Mouse (Mus musculus): ENCODE measurements around the gene Epb41. TPM values are rescaled to one million over a fixed set of nuclear protein-coding genes. Genes with fewer than 3 reads are reported as not detected.

The Epb41 gene
- polyA plus RNA-seq (2015; fragmentation: Nextera tagmentation; extraction: Ambion mirVana) = 94.7 and 95.1 TPM in 2 replicates

- Histone ChIP-seq H3K36me3 (no peaks in the 10 kb centered on the region), H3K4me2 (peak within 1 kb of the TSS; percentile 100), H3K27ac (no peak within 1 kb of the TSS), H3K27me3 (peaks cover 31% of the 10 kb centered on the region), H3K9me3 (no peaks in the 10 kb centered on the region), H3K4me3 (peak within 1 kb of the TSS; percentile 54), H3K4me1 (replicated peaks) (peaks cover 13% of the 10 kb centered on the region), H3K9ac (peak within 1 kb of the TSS; percentile 76)
- peak; percentile 94 for ATAC-seq (ENCODE audit: low FRiP score)
- WGBS = 2% methylated on average over 47 of the region's 47 CpGs
These were observed at the start of gene Epb41 for GRCm38 (mm10) chr4:132074933-132075769. Gene Epb41 (minus strand): TSS chr4:132075321.

- no peaks in the 10 kb centered on the region for H3K36me3 ChIP-seq
- no peak for ATAC-seq (ENCODE audit: low FRiP score)
- H3K27me3 ChIP-seq = 0 out of 2 replicates have a peak, but pooled peaks cover 2% of the 10 kb centered on the region
- H3K4me1 ChIP-seq (replicated peaks) = peaks cover 5% of the 10 kb centered on the region; the same call in 1 of the 2 replicates
- H3K4me2 ChIP-seq = no peak overlapping the region
- WGBS = 96% methylated on average over 1 of the region's 1 CpGs
- H3K4me3 ChIP-seq = no peak overlapping the region
- no peaks in the 10 kb centered on the region for H3K9me3 ChIP-seq
- no peak overlapping the region for H3K27ac ChIP-seq
- H3K9ac ChIP-seq = no peak overlapping the region
These were observed 48.0 kb upstream of the Epb41 start for GRCm38 (mm10) chr4:132123166-132123565.

GRCm38 (mm10) chr4:132121674-132122073, 46.6 kb upstream of the Epb41 start:
- 81% methylated on average over 5 of the region's 5 CpGs for WGBS
- ATAC-seq (ENCODE audit: low FRiP score) = no peak

GRCm38 (mm10) chr4:132119566-132119965, 44.4 kb upstream of the Epb41 start:
- 63% methylated on average over 9 of the region's 9 CpGs for WGBS
- ATAC-seq (ENCODE audit: low FRiP score) = no peak
- no peak overlapping the region for H3K9ac ChIP-seq

More at GRCm38 (mm10) chr4:132121674-132122073, 46.6 kb upstream of the Epb41 start:
- no peaks in the 10 kb centered on the region for H3K36me3 ChIP-seq
- no peak overlapping the region for H3K4me2 ChIP-seq
- no peak overlapping the region for H3K27ac ChIP-seq
- 0 out of 2 replicates have a peak, but pooled peaks cover 2% of the 10 kb centered on the region for H3K27me3 ChIP-seq
- H3K9ac ChIP-seq = no peak overlapping the region
- no peak overlapping the region for H3K4me3 ChIP-seq
- H3K4me1 ChIP-seq (replicated peaks) = peaks cover 5% of the 10 kb centered on the region; the same call in 1 of the 2 replicates
- H3K9me3 ChIP-seq = no peaks in the 10 kb centered on the region

GRCm38 (mm10) chr4:132116315-132116714, 41.2 kb upstream of the Epb41 start:
- H3K27me3 ChIP-seq = peaks cover 32% of the 10 kb centered on the region
- WGBS = 86% methylated on average over 4 of the region's 4 CpGs
- no peaks in the 10 kb centered on the region for H3K9me3 ChIP-seq
- no peaks in the 10 kb centered on the region for H3K36me3 ChIP-seq
- H3K4me3 ChIP-seq = no peak overlapping the region
- no peak overlapping the region for H3K4me2 ChIP-seq
- peaks cover 8% of the 10 kb centered on the region; the same call in 1 of the 2 replicates for H3K4me1 ChIP-seq (replicated peaks)
- H3K9ac ChIP-seq = no peak overlapping the region
- no peak for ATAC-seq (ENCODE audit: low FRiP score)
- H3K27ac ChIP-seq = no peak overlapping the region

More at GRCm38 (mm10) chr4:132119566-132119965, 44.4 kb upstream of the Epb41 start:
- peaks cover 5% of the 10 kb centered on the region; the same call in 1 of the 2 replicates for H3K4me1 ChIP-seq (replicated peaks)
- no peak overlapping the region for H3K4me3 ChIP-seq
- H3K27ac ChIP-seq = no peak overlapping the region
- H3K27me3 ChIP-seq = 0 out of 2 replicates have a peak, but pooled peaks cover 7% of the 10 kb centered on the region
- no peak overlapping the region for H3K4me2 ChIP-seq
- no peaks in the 10 kb centered on the region for H3K9me3 ChIP-seq
- no peaks in the 10 kb centered on the region for H3K36me3 ChIP-seq

- no peaks in the 10 kb centered on the region for H3K9me3 ChIP-seq
- H3K36me3 ChIP-seq = no peaks in the 10 kb centered on the region
- peaks cover 8% of the 10 kb centered on the region; the same call in 1 of the 2 replicates for H3K4me1 ChIP-seq (replicated peaks)
- WGBS = 40% methylated on average over 53 of the region's 53 CpGs
- H3K4me2 ChIP-seq = peak overlapping the region; percentile 53
- ATAC-seq (ENCODE audit: low FRiP score) = no peak
- H3K4me3 ChIP-seq = peak overlapping the region; percentile 31
- H3K9ac ChIP-seq = peak overlapping the region; percentile 63; the same call in 1 of the 2 replicates
- peaks cover 30% of the 10 kb centered on the region for H3K27me3 ChIP-seq
- no peak overlapping the region for H3K27ac ChIP-seq
These were observed 38.4 kb upstream of the Epb41 start for GRCm38 (mm10) chr4:132113411-132114095.

- WGBS = 17% methylated on average over 4 of the region's 4 CpGs
- peaks cover 8% of the 10 kb centered on the region; the same call in 1 of the 2 replicates for H3K4me1 ChIP-seq (replicated peaks)
- H3K9ac ChIP-seq = no peak overlapping the region
- no peak overlapping the region for H3K27ac ChIP-seq
- no peak overlapping the region for H3K4me2 ChIP-seq
- no peak overlapping the region for H3K4me3 ChIP-seq
- no peaks in the 10 kb centered on the region for H3K9me3 ChIP-seq
- peaks cover 32% of the 10 kb centered on the region for H3K27me3 ChIP-seq
- ATAC-seq (ENCODE audit: low FRiP score) = no peak
- H3K36me3 ChIP-seq = no peaks in the 10 kb centered on the region
These were observed 36.1 kb upstream of the Epb41 start for GRCm38 (mm10) chr4:132111227-132111626.

GRCm38 (mm10) chr4:132108221-132108620, 33.1 kb upstream of the Epb41 start:
- H3K9ac ChIP-seq = no peak overlapping the region
- 98% methylated on average over 7 of the region's 7 CpGs for WGBS
- H3K36me3 ChIP-seq = no peaks in the 10 kb centered on the region
- ATAC-seq (ENCODE audit: low FRiP score) = no peak
- no peak overlapping the region for H3K4me2 ChIP-seq
- peaks cover 18% of the 10 kb centered on the region for H3K27me3 ChIP-seq
- H3K9me3 ChIP-seq = no peaks in the 10 kb centered on the region
- H3K4me1 ChIP-seq (replicated peaks) = peaks cover 5% of the 10 kb centered on the region; the same call in 1 of the 2 replicates
- H3K27ac ChIP-seq = no peak overlapping the region
- no peak overlapping the region for H3K4me3 ChIP-seq

- WGBS = 32% methylated on average over 3 of the region's 3 CpGs
- no peaks in the 10 kb centered on the region for H3K36me3 ChIP-seq
- H3K4me1 ChIP-seq (replicated peaks) = no peaks in the 10 kb centered on the region
- H3K9me3 ChIP-seq = no peaks in the 10 kb centered on the region
- no peak overlapping the region for H3K4me3 ChIP-seq
- H3K9ac ChIP-seq = no peak overlapping the region
- no peaks in the 10 kb centered on the region for H3K27me3 ChIP-seq
- ATAC-seq (ENCODE audit: low FRiP score) = no peak
- H3K27ac ChIP-seq = no peak overlapping the region
- no peak overlapping the region for H3K4me2 ChIP-seq
These were observed 26.0 kb upstream of the Epb41 start for GRCm38 (mm10) chr4:132101152-132101551.

- Histone ChIP-seq H3K4me3 (no peak overlapping the region), H3K27ac (no peak overlapping the region), H3K27me3 (no peaks in the 10 kb centered on the region), H3K4me2 (no peak overlapping the region), H3K36me3 (no peaks in the 10 kb centered on the region), H3K9ac (no peak overlapping the region), H3K4me1 (replicated peaks) (no peaks in the 10 kb centered on the region), H3K9me3 (no peaks in the 10 kb centered on the region)
- no peak for ATAC-seq (ENCODE audit: low FRiP score)
- 85% methylated on average over 5 of the region's 5 CpGs for WGBS
These were observed 24.4 kb upstream of the Epb41 start for GRCm38 (mm10) chr4:132099548-132099947.

GRCm38 (mm10) chr4:132095043-132095442, 19.9 kb upstream of the Epb41 start:
- no peak overlapping the region for H3K9ac ChIP-seq
- H3K4me2 ChIP-seq = no peak overlapping the region
- H3K27me3 ChIP-seq = no peaks in the 10 kb centered on the region
- H3K9me3 ChIP-seq = no peaks in the 10 kb centered on the region
- H3K4me1 ChIP-seq (replicated peaks) = no peaks in the 10 kb centered on the region
- H3K27ac ChIP-seq = no peak overlapping the region
- no peaks in the 10 kb centered on the region for H3K36me3 ChIP-seq
- 79% methylated on average over 7 of the region's 7 CpGs for WGBS
- ATAC-seq (ENCODE audit: low FRiP score) = no peak
- no peak overlapping the region for H3K4me3 ChIP-seq

GRCm38 (mm10) chr4:132093928-132094327, 18.8 kb upstream of the Epb41 start:
- Histone ChIP-seq H3K9ac (no peak overlapping the region), H3K9me3 (no peaks in the 10 kb centered on the region), H3K4me1 (replicated peaks) (no peaks in the 10 kb centered on the region), H3K4me3 (no peak overlapping the region), H3K4me2 (no peak overlapping the region), H3K36me3 (no peaks in the 10 kb centered on the region), H3K27ac (no peak overlapping the region), H3K27me3 (no peaks in the 10 kb centered on the region)
- WGBS = 88% methylated on average over 5 of the region's 5 CpGs
- no peak for ATAC-seq (ENCODE audit: low FRiP score)
